Mouse (Mus musculus) erythroid progenitor cell, adult 5-6 weeks (primary cell): ENCODE measurements around the gene Gdpgp1. TPM values are rescaled to one million over a fixed set of nuclear protein-coding genes. Genes with fewer than 3 reads are reported as not detected.

Experiments used
- ATAC-seq: replicated peaks from 2 replicates; pipeline ENCODE4 v1.8.0; 2016; ENCODE audit warnings: moderate number of reproducible peaks, mild to moderate bottlenecking, moderate TSS enrichment, inconsistent platforms; ENCODE audit not compliant: poor library complexity, low FRiP score, severe bottlenecking
- total RNA-seq, 2 experiments: library from RNA; stranded (forward) in 1 of 2; stranded (reverse) in 1 of 2; fragments of 150-400 nt in 1 of 2; fragments of 186-747, 209-891 nt in 1 of 2; gene quantifications; 2 replicates each; pipeline versions ENCODE4 v1.2.3 to v1.2.4; 2015 to 2017; ENCODE audit warnings: low replicate concordance in 2 of 2

Gdpgp1 gene
- total RNA-seq, 2 experiments from 2014 or later = 0.08 to 1.3 TPM

DNA sequence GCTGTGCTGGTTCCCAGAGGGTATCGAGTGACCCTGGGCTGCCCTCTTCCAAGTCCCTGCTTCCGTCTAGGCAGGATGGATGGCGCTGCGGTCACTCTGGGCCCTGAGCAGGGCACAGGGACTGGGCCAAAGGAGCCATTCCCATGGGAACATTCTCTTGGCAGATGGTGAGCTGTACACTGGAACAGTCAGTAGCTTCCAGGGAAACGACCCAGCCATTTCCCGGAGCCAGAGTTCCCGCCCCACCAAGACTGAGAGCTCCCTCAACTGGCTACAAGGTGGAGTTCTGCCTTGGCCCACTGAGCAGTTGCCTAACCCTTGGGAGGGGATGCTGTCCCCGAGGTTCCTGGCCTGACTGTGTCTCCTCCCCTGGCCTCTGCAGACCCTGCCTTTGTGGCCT is 16.1 kb upstream of the Gdpgp1 start:
- no peak for ATAC-seq

DNA sequence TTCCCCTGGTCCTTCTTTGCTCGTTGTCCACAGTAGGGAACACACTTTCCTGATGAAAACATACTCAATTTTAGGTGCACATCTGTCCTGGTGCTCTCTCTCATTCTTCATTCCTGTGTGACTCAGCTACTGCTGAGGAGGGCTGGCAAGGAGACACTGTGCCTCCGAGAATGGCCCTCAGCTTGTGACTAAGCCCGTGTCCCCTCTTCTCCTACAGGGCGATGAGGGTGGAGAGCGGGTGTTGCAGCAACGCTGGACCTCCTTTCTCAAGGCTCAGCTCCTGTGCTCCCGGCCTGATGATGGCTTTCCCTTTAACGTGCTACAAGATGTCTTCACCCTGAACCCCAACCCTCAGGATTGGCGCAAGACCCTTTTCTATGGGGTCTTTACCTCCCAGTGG is 14.0 kb upstream of the Gdpgp1 start:
- ATAC-seq = no peak

DNA sequence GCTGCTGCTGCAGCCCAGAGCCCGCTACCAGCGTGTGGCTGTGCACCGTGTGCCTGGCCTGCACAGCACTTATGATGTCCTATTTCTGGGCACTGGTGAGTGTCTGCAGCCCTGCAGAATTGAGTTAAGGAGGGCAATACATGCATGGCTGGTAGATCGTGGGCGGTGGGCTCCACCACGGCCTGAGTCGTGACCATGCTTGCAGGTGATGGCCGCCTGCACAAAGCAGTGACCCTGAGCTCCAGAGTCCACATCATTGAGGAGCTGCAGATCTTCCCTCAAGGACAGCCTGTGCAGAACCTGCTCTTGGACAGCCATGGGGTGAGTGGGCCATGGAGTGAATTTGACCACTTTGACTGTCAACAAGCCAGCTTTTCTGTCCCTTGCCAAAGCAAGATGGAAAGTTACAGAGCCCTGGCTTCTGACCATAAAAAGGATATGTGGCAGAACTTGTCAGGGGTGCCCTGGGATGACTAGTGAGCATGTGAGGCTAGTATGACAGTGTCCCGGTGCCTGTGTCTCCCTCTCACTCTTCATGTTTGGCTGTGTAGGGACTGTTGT is 12.3 kb upstream of the Gdpgp1 start:
- ATAC-seq = 0 out of 2 replicates have a peak, but pooled peaks have one; percentile 6

DNA sequence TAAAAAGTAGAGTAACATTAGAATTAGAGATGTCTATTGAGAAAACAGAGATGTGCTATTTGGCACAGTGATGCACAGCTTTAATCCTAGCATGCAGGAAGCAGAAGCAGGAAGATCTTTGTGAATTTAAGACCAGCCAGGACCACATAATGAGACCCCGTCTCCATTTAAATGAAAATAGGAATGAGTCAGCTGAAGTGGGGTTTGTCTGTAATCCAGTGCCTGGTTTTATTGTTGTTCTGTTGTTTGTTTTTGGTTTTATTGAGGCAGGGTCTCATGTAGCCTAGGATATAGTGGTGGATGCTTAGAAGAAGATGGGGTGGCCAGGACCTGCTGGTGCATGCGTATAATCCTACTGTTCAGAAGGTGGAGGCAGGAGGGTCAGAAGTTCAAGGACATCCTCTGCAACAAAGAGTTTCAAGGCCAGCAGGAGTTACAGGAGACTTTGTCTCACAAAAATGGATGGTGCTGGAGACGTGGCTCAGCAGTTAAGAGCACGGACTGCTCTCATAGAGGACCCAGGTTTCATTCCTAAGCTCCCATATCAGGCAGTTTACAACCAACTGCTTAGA is 11.4 kb upstream of the Gdpgp1 start:
- no peak for ATAC-seq

DNA sequence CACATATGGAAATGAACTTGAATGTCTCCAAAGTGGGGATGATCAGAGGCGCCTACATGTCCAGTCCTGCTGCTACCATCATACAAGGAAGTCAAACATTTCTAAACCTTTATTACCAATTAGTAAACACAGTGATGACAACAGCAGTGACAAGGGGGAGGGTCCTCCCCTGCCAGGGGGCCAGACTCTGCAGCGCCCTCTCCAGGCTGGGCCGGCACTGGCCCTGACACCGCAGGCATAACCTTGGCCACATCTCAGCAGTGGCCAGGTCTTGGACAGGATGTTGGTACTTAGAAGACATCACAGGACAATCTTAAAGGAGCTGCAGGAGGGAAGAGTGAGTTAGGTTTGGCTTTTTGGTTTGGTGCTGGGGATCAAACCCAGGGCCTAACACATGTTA is 5.6 kb upstream of the Gdpgp1 start:
- ATAC-seq = no peak

DNA sequence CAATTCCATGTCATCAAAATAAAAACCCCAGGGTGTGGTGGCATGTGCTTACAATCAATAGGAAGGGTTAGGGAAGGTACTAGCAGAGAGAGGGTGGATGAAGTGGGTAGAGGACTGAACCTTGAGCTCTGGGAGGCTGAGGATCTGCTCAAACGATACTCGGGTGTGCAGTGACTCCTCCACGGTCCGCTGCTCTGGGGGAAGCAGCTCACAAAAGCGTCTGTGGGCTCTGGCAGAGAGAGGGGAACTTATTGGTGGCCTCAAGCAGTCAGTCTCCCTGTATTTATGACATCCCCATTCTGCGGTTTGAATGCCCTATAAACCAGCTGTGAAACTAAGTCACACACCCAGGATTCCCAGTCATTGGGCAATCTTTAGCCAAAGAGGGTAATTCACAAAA is 2.5 kb upstream of the Gdpgp1 start:
- no peak for ATAC-seq

DNA sequence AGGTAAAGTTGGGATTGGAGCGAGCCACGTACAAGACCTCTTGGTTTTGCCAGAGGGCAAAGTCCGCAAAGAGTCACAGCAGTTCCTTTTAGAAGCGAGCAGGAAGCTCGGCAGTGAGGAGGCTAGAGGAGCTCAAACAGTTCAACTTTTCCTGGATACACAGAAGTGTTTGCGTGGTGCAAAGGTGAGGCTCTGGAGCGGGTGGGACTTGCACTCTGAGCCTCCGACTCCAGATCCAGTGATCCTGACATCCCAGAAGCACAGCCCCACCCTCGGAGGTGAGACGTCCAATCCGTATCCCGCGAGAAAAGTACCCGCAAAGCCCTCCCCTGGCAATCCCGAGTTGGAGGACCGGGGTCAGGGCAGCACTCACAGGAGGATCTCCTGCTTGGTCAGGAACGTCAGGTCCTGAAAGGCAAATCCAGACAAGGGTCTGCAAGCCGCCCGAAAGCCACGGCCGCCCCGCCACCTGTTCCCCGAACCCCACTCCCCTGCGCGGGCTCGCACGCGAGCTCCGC is 635 bp upstream of the Gdpgp1 start:
- ATAC-seq = peak; percentile 41

DNA sequence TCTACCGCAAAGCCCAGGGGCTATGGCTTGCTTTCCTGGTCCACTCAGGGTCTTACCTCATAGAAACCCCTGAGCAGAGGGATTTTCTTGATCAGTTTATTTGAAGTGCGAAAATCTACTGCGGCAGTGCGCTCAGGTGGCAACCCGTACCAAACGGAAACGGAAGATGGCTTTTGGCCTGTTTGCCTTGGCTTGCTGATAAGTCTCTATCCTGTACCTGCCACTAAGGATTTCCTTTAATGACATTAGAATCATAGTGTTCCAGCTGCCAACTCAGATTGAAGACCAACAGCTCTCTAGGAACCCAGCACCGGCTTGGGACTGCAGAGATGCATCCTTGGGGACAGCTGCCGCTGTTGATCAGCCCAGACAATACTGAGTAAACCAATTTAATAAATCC is 1.1 kb downstream of the Gdpgp1 start:
- ATAC-seq = no peak

DNA sequence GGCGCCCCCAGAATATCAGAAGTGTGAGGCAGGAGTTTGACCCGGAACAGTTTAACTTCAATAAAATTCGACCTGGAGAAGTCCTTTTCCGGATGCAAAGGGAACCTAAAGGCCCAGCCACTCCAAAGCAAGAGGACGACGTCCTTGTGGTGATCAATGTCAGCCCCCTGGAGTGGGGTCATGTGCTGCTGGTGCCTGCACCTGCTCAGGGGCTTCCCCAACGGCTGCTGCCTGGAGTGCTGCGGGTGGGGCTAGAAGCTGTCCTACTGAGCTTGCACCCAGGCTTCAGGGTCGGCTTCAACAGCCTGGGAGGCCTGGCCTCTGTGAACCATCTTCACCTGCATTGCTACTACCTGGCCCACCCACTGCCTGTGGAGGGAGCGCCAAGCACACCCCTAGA is 5.9 kb downstream of the Gdpgp1 start:
- no peak for ATAC-seq

DNA sequence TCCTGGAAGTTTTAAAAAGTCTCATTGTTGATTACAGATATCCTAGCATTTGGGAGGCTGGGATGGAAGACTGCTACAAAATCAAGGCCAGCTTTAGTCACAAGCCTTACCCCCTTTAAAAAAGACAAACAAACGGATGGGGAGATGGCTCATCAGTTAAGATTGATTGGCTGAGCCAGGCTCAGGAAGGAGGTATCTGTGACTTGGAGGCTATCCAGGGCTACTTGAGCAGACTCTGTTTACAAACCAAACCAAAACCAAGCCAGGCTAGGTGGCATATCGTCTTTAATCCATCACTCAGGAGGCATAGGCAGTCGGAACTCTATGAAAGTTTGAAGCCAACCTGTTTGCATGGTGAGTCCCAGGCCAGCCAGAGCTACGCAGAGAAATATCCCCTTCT is 9.0 kb downstream of the Gdpgp1 start:
- ATAC-seq = no peak

DNA sequence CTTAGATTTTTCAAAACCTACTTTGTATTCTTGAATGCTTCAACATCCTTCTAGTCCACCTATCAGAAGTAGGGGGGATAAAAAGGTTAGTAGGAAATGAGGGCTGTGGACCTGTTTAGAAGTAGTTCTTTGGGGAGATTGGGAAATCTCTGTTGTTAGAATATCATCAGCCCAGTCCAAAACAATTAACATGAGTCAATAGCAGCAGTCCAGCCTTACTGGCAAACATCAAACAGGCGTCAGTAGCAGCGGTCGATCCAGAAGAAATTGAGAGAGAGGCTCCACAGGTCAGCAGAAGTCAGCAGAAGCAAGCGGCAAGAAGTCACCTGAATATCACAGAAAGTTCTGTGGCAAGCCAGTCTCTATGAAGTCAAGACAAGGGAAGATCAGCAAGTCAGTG is 12.2 kb downstream of the Gdpgp1 start:
- no peak for ATAC-seq

DNA sequence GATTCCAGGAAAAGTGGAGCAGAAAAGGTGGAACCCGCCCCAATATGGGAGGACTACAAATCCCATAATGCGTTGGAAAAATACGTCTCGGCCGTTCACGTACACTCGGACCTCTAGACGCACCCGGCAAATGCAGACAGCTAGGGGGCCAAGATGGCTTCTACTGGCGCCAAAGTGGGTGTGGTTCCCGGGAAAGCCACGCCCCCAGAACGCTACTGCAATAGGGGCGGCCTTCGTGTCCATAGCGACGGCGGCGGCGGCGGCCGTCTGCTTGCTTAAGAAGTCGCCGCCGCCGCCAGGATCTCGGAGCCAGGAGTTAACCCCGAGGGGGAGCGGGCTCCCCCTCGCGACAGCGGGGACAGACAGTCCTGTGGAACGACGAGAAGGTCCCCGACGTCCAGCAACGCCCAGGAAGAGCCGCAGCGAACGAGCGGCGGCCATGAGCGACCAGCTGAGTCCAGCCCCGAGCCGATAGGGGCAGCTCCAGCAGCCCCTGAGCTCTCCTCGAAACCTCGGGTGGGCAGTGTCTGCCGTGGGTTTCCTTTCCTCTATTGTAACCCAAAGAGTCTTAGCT is 13.6 kb downstream of the Gdpgp1 start, which contains the start of gene Ttll13:
Gene Ttll13, plus strand, starts transcription at position 229 of the 574 bp plus-strand sequence.
- ATAC-seq = peak; percentile 96

DNA sequence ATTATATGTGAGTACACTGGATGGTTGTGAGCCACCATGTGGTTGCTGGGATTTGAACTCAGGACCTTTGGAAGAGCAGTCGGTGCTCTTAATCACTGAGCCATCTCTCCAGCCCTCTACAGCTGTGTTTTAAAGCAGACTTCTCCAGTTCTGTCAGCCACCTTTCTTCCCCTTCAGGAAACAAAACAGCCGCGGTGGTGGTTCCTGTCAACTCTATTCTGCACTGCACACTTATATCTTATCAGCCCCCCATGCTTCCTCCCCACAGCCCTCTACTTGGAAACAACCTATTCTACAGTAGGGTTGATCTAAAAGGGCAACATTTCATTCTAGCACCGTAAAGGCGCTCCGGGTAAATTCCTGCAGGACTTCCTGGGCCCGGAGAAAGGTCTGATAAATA is 14.2 kb downstream of the Gdpgp1 start:
- ATAC-seq = no peak

DNA sequence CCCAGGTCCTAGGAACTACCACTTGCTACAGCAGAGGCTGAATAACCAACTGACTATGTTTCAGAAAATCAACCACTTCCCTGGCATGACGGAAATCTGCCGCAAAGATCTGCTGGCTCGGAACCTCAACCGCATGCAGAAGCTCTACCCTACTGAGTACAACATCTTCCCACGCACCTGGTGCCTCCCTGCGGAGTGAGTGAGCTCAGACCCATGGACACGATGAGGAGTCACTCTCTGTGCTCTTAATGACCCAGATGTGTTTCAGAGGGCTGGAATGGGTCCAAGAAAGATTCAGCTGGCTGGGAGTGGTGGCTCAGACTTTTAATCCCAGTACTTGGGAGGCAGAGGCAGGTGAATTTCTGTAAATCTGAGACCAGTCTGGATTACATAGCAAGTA is 19.8 kb downstream of the Gdpgp1 start:
- ATAC-seq = no peak

DNA sequence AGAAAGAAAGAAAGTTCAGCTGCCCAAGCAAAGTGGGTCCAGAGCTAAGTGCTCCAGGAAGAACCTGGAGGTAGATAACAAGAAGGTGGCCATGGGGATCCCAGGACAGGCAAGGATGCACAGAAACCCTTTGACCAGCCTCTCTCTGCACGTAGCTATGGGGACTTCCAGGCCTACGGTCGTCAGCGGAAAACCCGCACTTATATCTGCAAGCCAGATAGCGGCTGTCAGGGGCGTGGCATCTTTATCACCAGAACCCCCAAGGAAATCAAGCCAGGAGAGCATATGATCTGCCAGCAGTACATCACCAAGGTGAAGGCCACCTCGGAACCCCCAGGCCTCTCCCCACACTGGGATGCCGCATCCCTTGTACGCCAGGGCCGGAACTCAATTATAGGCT is 20.2 kb downstream of the Gdpgp1 start:
- no peak for ATAC-seq

DNA sequence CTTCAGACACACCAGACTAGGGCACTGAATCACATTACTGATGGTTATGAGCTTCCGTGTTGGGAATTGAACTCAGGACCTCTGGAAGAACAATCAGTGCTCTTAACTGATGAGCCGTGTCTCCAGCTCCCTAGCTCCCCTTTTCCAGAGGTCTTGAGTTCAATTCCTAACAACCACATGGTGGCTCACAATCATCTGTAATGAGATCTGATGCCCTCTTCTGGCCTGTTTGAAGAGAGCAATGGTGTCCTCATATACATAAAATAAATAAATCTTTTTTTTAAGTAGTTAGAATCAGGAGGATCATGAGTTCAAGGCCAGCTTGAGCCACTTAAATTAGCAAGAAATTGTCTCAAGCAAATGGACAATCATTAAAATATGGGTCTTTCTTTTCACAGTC is 23.3 kb downstream of the Gdpgp1 start:
- ATAC-seq = no peak

DNA sequence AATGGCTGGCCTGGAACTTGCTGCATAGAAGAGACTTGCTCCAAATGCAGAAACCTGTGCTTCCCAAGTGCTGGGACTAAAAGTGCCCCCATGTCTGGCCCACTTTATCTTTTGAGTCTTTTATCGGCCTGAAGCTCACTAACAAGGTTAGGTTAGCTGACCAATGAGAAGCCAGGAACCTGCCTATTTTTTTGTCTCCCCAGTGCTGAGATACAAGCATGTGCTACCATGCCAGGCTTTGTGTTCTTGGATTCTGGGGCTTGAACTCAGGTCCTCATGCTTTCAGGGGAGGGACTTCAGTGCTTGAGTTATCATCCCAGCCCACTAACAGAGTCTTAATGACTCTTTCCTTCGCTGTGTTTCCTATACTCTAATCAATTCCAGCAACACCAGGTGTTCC is 25.0 kb downstream of the Gdpgp1 start:
- ATAC-seq = no peak

DNA sequence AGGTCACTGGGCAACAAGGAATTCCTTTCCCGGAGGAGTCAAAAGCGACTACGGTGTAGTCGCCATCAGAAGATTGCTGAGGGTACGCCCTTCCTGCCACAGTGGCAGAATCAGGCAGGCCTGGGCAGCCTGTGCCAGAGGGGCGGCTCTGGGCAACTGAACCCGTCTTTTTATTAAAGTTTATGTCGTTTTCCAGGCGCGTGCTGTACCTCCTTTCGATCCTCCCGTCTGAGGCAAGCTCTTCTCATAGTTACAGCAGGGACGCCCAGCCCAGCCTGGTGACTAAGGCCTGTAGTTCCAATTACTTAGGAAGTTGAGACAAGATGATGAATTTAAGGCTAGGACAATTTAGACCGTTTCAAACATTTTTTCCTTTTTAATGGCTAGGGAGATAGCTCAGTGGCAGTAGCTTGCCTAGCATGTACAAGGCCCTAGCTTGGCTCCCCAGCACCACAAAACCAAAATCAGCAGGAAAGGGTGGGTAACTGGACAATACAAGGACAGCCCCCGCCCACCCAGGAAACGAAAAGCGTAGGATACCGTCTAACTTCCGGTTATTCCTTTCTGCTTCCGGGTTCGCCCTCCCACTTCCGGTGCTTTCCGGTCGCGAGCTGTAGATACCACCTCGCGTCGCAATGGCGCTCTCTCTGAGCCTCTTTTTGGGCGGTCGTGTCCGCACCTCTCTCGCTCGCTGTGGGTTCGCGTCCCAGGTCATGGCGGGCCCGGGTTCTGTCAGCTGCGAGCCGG is 28.1 kb downstream of the Gdpgp1 start, which contains the start of gene Ngrn:
Gene Ngrn, plus strand, starts transcription at position 591 of the 747 bp plus-strand sequence.
- peak; percentile 97 for ATAC-seq

DNA sequence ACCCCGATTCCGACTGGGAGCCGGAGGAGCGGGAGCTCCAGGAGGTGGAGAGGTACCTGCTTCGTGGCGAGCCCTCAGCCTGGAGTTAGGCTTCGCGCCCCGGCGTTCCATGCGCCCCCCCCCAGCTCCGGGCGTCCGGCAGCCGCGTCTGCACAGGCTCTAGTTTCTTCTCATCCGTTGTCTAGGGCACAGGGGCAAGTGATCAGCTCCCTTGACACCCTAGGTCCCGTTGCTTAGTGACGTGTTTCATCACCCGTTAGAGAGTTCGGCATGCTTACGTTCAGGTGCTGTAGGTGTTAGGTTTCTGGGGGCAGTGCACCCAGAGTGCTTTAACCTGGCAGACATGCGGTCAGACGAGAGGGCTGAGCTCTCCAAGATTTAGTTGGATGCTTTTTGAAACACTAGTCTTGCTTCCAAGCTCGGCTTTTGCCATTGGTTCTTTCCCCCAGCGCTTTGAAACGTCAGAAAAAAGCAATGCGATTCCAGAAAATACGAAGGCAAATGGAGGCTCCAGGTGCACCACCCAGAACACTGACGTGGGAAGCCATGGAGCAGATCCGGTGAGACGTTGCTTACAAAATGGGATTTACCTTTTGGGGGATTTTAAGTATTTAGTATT is 28.8 kb downstream of the Gdpgp1 start:
- peak; percentile 39 for ATAC-seq

DNA sequence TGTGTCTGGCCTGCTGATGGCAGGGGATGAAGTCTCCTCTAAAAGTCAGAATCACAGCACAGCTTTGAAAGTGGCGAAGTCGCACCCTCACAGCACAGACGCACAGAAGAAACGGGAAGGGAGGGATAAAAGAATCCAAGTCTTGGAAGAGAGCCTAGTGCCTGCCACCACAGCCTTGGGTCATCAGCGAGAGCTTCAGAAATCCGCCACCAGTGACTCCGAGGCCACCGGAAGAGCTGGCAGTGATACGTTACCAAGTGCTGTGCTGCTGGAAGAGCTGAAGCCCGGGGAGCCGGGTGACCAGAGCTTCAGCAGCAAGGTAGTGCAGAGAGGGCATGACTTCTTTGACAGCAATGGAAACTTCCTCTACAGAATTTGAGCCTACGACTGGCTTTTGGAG is 31.9 kb downstream of the Gdpgp1 start:
- no peak for ATAC-seq
